18 mouse cellular contexts compared by ENCODE assay signal in the genomic region with DNA sequence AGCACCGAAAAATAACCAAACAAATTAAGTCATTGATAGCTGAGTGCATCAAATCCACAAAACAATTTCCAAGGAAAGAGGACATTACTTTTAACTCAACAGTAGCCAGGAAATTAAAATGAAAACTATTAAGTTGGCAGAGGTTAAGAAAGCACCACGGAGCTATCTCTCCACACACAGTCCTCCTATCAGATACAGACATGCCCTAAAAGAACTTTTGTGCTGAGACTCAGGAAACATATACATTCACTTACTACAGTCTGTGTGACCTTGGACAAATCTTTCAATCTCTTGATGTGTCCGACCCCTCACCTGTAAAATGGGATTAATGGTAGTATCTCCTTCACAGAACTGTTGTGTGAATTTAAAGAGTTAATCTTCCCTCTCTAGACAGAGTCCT. TPM values are rescaled to one million over a fixed set of nuclear protein-coding genes. Genes with fewer than 3 reads are reported as not detected.
"Had no signal": no experiment of that assay in that cellular context is flagged by ENCODE, and none has a peak within 500 bp of the region (broad histone marks: within the 10 kb centered on the region; RNA-seq: fewer than 3 reads in every experiment).

No protein-coding gene starts in this region.

- H3K9me3 ChIP-seq: limb, embryonic 10.5 days; limb, embryonic 13.5 days; lung, embryonic 15.5 days; stomach, embryonic 15.5 days had no signal

- H3K27ac ChIP-seq: limb, embryonic 10.5 days; limb, embryonic 13.5 days; lung, embryonic 15.5 days; stomach, embryonic 15.5 days had no signal

- H3K4me2 ChIP-seq: limb, embryonic 13.5 days; lung, embryonic 15.5 days; midbrain, embryonic 11.5 days; stomach, embryonic 15.5 days had no signal

- H3K4me3 ChIP-seq: limb, embryonic 10.5 days; limb, embryonic 13.5 days; lung, embryonic 15.5 days; myocyte; stomach, embryonic 15.5 days had no signal

- ATAC-seq: intestine, embryonic 16.5 days had no signal

- H3K9ac ChIP-seq: limb, embryonic 13.5 days; lung, embryonic 15.5 days; stomach, embryonic 15.5 days had no signal

- DNase-seq: kidney, adult 18-20 months; kidney, adult 9 months; kidney, postnatal 14 days; kidney, postnatal 4 days; lung, adult 18-20 months; lung, postnatal 10 days; lung, postnatal 36 days; midbrain, embryonic 14.5 days; thymus, postnatal 4 days had no signal

- H3K36me3 ChIP-seq: limb, embryonic 10.5 days; limb, embryonic 13.5 days; lung, embryonic 15.5 days; stomach, embryonic 15.5 days had no signal

- H3K27me3 ChIP-seq: limb, embryonic 13.5 days; lung, embryonic 15.5 days; stomach, embryonic 15.5 days had no signal

RNA-seq across cellular contexts. Expression of a gene that starts 1.5 kb away (rescaled TPM):
- polyA plus RNA-seq: myocyte had no signal

RNA-seq across cellular contexts. Expression of a gene that starts 21.1 kb away (rescaled TPM):
- polyA plus RNA-seq: limb, embryonic 10.5 days; midbrain, embryonic 11.5 days; midbrain, embryonic 14.5 days; neural tube, embryonic 11.5 days; neural tube, embryonic 14.5 days had no signal

RNA-seq across cellular contexts. Expression of a gene that starts 33.3 kb away (rescaled TPM):
- polyA plus RNA-seq: intestine, embryonic 16.5 days; limb, embryonic 10.5 days; midbrain, embryonic 11.5 days; midbrain, embryonic 14.5 days; neural tube, embryonic 14.5 days had no signal
